Mouse (Mus musculus): Measurements from ENCODE around the gene Abcb5. TPM values are rescaled to one million over a fixed set of nuclear protein-coding genes. Genes with fewer than 3 reads are reported as not detected.

The Abcb5 gene
- polyA plus RNA-seq, 1 experiment = not detected

DNA sequence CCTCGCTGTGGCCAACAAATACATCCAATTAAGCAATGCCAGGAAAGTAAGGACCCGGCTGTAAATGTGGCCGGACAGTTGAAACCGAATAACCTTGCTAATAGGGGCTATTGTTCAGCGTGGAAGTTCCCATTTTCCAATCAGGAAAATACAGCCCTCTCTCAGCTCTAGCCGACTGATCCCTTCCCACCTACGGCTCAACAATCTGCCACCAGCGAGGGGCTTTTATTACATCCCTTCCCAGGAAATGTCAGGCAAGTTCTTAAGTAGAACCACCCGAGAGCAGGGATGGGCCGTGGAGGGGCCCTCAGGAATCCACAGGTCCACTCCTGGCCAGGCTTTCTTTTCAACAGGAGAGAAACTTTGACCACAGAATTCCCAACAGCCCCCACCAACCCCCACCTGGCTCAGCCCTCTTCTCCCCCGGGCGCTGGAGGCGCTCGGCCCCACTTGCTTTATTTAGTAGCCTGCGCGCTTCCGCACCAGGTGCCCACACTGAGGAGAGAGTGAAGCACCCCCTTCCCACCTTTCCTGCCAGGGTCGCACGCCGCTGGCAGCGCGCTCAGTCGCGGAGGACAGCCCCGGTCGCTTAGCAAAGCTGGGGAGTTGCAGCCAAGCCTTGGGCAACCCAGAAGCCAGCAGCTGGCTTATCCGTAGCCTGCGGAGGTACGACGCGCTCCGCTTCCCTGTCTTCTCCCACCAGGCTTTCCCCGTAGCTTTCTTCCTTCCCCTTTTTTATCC, 123.4 kb downstream of the Abcb5 start:
- no peak overlapping the region for H3K27ac ChIP-seq (ENCODE audit: insufficient read depth, low read depth, low read length)
- TF ChIP-seq POLR2A (IDR thresholded peaks at IDR 0.05; ENCODE audit: borderline replicate concordance, low read depth, low read length) (no peak), CTCF (IDR thresholded peaks at IDR 0.05; ENCODE audit: low read depth, low read length) (no peak)
- H3K4me3 ChIP-seq (ENCODE audit: insufficient read depth, low read length) = no peak overlapping the region
- H3K4me1 ChIP-seq (ENCODE audit: control insufficient read depth, insufficient read depth, low read length) = 0 out of 2 replicates have a peak, but pooled peaks cover 5% of the 10 kb centered on the region

DNA sequence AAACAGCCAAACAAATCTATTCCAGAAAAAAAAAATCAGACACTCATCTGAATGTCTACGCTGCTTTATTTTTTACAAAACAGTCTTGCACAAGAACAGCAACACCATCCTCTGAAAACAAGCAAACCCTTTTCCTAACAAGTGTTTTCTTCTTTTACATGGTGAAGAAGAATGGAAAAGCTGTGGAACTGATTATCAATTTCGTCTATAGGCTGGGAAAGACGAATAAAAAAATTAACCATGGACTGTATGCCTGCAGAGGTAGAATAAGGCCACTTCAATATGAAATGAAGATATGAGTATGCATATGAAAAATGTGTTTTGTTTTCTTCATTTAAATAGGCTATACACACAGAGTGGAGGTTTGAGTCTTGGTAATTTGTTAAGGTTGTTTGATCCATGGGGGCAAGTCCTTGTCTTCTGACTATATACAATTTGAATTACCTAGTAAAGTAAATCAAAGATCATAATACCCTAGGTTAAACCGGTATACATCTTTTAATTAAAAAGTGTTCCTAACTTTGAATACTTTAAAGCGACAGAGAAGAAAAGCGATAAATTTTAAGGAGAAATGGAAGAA, 124.2 kb downstream of the Abcb5 start:
- TF ChIP-seq CTCF (IDR thresholded peaks at IDR 0.05; ENCODE audit: low read depth, low read length) (no peak), POLR2A (IDR thresholded peaks at IDR 0.05; ENCODE audit: borderline replicate concordance, low read depth, low read length) (no peak)
- H3K4me1 ChIP-seq (ENCODE audit: control insufficient read depth, insufficient read depth, low read length) = 0 out of 2 replicates have a peak, but pooled peaks cover 2% of the 10 kb centered on the region
- H3K4me3 ChIP-seq (ENCODE audit: insufficient read depth, low read length) = no peak overlapping the region
- H3K27ac ChIP-seq (ENCODE audit: insufficient read depth, low read depth, low read length) = no peak overlapping the region

DNA sequence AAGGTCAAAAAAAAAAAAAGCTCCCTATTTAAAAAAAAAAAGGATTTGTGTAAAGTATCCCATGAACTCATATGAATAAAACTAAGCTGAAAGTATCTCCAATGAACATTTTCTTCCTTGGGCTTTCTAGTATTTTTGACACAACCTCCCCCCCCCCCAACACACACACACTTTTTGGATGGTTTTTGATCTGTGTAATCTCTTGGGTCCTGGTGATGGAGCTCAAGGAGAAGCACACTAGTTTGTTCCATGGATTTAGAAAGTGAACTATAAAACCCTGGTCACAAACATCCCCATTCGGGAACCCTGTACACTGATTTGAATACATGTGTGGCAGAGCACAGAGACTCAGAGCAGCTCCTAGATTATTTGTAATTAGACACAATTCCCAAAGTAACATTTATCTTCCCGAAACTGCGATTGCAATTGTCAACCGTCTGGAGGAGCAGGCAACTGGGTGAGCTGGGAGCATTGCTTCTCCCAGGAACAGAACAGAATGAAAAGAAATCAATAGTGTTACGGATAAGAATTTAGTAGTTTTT, 124.8 kb downstream of the Abcb5 start:
- H3K27ac ChIP-seq (ENCODE audit: insufficient read depth, low read depth, low read length) = no peak overlapping the region
- 0 out of 2 replicates have a peak, but pooled peaks cover 2% of the 10 kb centered on the region for H3K4me1 ChIP-seq (ENCODE audit: control insufficient read depth, insufficient read depth, low read length)
- H3K4me3 ChIP-seq (ENCODE audit: insufficient read depth, low read length) = no peak overlapping the region
- no peak for TF ChIP-seq POLR2A (IDR thresholded peaks at IDR 0.05; ENCODE audit: borderline replicate concordance, low read depth, low read length)
- no peak for TF ChIP-seq CTCF (IDR thresholded peaks at IDR 0.05; ENCODE audit: low read depth, low read length)

DNA sequence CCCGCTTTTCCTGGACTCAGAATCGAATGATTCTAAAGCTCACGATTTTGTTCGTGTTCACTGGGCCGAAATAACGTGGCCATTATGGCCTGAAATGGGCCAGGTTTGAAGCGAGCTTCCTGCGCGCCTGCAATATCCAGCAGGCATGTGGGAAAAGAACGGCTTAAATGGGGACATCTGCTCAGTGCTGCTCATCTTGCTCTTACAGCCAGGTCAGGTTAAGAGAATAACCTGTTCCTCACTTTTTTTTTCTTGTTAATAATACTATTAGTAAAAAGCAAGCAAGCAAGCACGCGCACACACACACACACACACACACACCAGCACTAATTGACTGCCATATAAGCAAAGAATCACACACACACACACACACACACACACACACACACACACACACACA, 125.4 kb downstream of the Abcb5 start:
- no peak overlapping the region for H3K4me3 ChIP-seq (ENCODE audit: insufficient read depth, low read length)
- TF ChIP-seq CTCF (IDR thresholded peaks at IDR 0.05; ENCODE audit: low read depth, low read length) = no peak
- no peak for TF ChIP-seq POLR2A (IDR thresholded peaks at IDR 0.05; ENCODE audit: borderline replicate concordance, low read depth, low read length)
- 0 out of 2 replicates have a peak, but pooled peaks cover 2% of the 10 kb centered on the region for H3K4me1 ChIP-seq (ENCODE audit: control insufficient read depth, insufficient read depth, low read length)
- no peak overlapping the region for H3K27ac ChIP-seq (ENCODE audit: insufficient read depth, low read depth, low read length)

DNA sequence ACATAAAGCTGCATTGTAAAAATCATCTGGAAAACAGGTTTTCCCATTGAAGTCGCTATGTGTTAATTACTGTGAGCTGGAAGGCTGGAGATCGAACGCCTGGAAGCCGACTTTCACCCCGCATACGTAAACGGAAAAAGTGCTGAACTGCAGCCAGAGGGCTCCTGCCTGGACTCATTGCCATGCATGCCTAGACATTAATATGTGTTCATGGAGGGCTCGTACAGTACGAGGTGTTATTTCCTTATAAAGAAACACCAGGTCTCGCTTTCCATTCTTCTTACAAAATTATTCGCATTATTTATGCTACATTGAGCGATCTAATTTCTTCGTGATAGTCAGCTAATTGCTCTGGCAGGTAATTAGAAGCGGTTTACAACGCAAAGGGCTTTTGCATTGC, 125.9 kb downstream of the Abcb5 start:
- H3K27ac ChIP-seq (ENCODE audit: insufficient read depth, low read depth, low read length) = no peak overlapping the region
- no peak for TF ChIP-seq POLR2A (IDR thresholded peaks at IDR 0.05; ENCODE audit: borderline replicate concordance, low read depth, low read length)
- TF ChIP-seq CTCF (IDR thresholded peaks at IDR 0.05; ENCODE audit: low read depth, low read length) = no peak
- H3K4me1 ChIP-seq (ENCODE audit: control insufficient read depth, insufficient read depth, low read length) = 0 out of 2 replicates have a peak, but pooled peaks cover 2% of the 10 kb centered on the region
- H3K4me3 ChIP-seq (ENCODE audit: insufficient read depth, low read length) = no peak overlapping the region

DNA sequence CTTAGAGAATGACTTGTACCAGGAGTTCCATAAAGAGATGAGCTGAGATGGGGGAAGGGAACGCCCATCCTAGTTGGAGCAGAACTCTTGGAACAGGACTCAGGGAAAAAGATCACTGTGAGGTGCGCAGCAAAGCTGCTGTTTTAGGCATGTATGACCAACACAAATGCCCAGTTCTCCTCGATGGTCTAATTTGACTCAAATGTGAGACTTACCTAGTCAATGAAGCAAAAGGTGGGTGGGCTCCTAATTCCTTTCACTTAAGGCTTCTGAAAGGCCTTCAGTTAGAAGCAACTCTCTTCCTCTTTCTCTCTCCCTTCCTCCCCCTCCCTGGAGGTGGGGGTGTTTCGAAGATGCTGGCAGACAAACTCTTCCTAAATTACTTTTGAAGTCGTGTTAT, 126.8 kb downstream of the Abcb5 start:
- TF ChIP-seq POLR2A (IDR thresholded peaks at IDR 0.05; ENCODE audit: borderline replicate concordance, low read depth, low read length) = no peak
- no peak for TF ChIP-seq CTCF (IDR thresholded peaks at IDR 0.05; ENCODE audit: low read depth, low read length)
- H3K4me1 ChIP-seq (ENCODE audit: control insufficient read depth, insufficient read depth, low read length) = 0 out of 2 replicates have a peak, but pooled peaks cover 2% of the 10 kb centered on the region
- H3K4me3 ChIP-seq (ENCODE audit: insufficient read depth, low read length) = no peak overlapping the region

DNA sequence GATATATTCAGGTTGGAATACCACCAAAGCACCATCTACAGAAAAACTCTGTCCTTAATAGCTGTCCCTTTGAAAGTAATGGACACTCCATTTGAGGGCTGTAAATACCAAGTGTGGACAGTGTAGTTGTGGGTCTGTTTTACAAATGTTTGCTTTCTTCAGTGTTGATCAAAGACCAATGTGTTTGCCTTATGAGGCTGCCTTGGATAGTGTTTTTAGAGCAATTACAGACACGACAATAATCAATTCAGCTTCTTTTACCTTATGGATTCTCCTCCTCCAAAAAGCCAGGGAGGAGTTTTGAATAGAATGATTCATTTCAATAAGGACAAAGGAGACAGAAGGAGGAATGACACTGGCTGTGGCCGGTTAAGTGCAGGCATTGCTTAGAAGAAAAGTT, 128.0 kb downstream of the Abcb5 start:
- TF ChIP-seq CTCF (IDR thresholded peaks at IDR 0.05; ENCODE audit: low read depth, low read length) (no peak), POLR2A (IDR thresholded peaks at IDR 0.05; ENCODE audit: borderline replicate concordance, low read depth, low read length) (no peak)
- Histone ChIP-seq H3K4me3 (ENCODE audit: insufficient read depth, low read length) (no peak overlapping the region), H3K27ac (ENCODE audit: insufficient read depth, low read depth, low read length) (no peak overlapping the region), H3K4me1 (ENCODE audit: control insufficient read depth, insufficient read depth, low read length) (0 out of 2 replicates have a peak, but pooled peaks cover 2% of the 10 kb centered on the region)

More for the DNA sequence above, 126.8 kb downstream of the Abcb5 start:
- H3K27ac ChIP-seq (ENCODE audit: insufficient read depth, low read depth, low read length) = no peak overlapping the region

DNA sequence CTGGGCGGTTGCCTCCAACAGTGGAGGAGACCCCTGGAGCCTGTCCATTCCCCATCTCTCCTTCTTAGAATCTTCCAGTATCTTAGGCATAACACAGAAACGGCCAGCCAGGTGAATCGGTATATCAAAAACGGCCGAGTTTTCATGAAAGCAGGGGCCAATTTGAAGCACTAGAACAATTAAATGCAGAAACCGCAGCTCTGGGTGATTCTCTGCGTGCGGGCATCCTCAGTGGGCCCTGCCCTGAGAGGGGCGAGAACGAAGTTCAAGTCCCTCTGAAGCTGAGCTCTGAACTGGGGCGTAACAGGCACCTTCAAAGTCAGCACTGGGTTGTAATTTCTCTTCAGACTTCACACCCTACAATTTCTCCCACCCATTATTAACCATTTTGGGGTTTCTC, 128.9 kb downstream of the Abcb5 start:
- Histone ChIP-seq H3K27ac (ENCODE audit: insufficient read depth, low read depth, low read length) (no peak overlapping the region), H3K4me1 (ENCODE audit: control insufficient read depth, insufficient read depth, low read length) (no peaks in the 10 kb centered on the region), H3K4me3 (ENCODE audit: insufficient read depth, low read length) (no peak overlapping the region)
- TF ChIP-seq POLR2A (IDR thresholded peaks at IDR 0.05; ENCODE audit: borderline replicate concordance, low read depth, low read length) = no peak
- no peak for TF ChIP-seq CTCF (IDR thresholded peaks at IDR 0.05; ENCODE audit: low read depth, low read length)

DNA sequence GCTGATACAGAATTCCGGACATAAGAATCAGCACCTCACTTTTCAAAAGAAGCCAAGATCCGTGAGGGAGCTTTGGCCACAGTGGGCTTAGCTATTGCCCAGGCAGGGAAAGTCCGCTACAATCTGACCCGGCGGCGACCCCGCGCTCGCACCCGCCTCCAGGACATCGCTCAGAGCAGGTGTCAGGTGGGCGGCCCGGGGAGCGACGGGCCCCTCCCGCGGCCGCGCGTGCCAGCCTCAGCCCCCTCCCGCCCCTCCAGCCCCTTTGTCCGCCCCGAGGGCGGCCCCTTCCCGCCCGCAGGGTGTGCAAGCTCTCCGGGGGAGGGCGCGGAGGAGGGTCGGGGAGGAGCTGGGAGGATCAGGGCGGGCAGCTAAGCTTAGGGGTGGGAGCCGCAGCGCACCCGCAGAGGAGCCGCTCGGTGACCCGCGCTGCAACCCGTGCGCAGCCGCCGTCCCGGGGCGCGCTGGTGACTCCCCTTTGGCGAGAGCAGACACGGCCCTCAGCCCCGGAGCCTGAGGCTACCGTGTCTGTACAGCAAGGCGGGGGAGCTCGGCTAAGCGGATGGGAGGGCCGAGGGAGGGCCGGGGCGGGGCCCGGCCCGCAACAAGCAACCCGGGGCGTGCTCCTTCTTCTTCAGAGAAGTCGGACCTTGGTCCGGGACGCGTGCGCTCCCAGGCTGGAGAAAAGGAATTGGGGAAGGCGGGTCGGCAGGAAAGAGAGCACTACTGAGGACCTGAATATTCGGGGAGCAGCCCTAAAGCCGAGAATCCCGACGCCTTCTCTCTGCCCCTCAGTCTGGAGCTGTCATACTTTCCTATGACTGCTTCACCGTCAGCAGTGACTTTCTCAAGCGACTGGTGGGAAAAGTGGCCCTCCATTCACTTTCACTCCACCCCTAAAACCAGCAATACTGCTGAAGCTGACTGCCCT, 129.5 kb downstream of the Abcb5 start:
- Histone ChIP-seq H3K4me3 (ENCODE audit: insufficient read depth, low read length) (peak overlapping the region; percentile 42), H3K27ac (ENCODE audit: insufficient read depth, low read depth, low read length) (no peak overlapping the region), H3K4me1 (ENCODE audit: control insufficient read depth, insufficient read depth, low read length) (no peaks in the 10 kb centered on the region)
- no peak for TF ChIP-seq CTCF (IDR thresholded peaks at IDR 0.05; ENCODE audit: low read depth, low read length)
- TF ChIP-seq POLR2A (IDR thresholded peaks at IDR 0.05; ENCODE audit: borderline replicate concordance, low read depth, low read length) = no peak
